Mouse (Mus musculus): ENCODE measurements around the gene Hoxa10.

Hoxa10 gene

DNA sequence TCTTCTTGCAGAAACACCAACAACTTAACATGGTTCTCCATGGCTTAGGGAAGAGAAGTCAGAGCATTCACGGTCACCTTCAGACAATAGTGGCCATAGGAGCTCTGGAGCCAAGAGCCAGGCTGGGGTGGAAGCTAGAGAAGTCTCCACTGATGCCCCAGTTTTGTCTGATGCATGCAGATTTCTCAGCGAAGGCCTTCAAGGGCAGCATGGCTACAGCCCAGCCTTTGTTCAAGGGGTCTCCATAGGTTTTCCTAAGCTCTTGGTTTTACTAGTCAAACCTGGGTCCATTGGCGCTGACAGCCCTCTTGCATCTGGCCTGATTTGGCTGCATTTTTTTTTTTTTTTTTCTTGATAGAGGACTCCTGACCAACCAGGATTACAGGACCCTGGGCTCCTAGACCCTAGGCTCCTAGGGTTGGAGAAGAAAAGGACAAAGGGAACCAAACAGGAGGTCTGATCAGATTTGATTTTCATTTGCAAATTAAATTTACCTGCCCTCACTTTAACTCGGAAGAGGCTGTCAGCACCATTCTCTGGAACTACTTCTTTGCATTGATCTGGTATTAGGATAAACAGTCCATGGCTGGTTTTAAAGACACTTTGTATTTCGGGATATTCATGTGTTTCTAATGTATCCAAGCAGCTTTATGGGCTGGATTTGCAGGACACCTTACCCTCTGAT, 23.6 kb upstream of the Hoxa10 start:
- in situ Hi-C loops (cut with MboI, MseI), result loop anchor here (5.0 to 25.0 kb wide), 4 partner anchors 43 to 653 kb away; no protein-coding TSS in a partner anchor

- in situ Hi-C loops (cut with MboI, MseI), result loop anchor here (5.0 to 25.0 kb wide), 4 partner anchors 44 to 654 kb away; no protein-coding TSS in a partner anchor
Observed at GRCm38 (mm10) chr6:52263321-52263585, 22.6 kb upstream of the Hoxa10 start.

DNA sequence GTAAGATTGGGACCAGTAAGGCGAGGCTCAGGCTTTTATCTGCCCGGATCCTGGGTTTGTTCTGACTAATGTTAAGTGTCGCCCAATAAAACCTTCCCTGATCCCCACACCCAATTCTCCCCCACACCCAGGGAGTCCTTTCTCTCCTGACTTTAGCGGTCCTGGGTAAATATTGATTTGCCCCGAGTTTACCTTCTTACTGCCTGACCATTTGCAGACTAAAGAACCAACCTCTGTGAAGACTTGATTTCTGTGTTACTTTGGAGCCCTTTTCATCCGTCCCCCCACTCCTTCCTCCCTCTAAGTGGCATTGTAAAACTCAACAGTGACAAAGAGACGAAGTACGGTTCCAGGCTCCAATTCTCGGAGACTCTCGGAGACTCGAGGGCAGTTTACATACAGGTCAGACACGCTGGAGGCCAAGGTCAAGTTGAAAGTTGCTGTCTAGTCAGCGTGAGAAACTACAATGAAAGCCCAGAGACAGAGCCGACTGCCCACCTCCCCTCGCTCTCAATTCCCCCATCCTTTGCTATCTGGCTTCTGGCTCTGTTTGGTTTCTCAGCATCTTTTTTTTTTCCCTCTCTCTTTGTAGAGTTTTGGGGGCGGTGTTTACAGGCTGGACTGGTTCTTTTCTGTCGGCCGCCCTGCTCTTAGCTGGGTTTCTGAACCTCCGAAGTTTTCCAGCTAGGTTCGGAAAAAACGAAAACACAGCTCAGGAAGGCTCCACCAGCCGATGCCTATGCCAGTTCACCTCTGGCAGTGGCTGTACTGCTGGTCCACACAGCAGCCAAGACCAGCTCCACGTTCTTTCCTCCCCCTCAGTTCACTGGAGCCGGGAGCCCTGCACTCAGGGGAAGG, 22.0 kb upstream of the Hoxa10 start:
- in situ Hi-C loops (cut with MboI, MseI), result loop anchor here (5.0 to 25.0 kb wide), 4 partner anchors 45 to 655 kb away; no protein-coding TSS in a partner anchor

- in situ Hi-C loops (cut with MboI, MseI), result loop anchor here (5.0 to 25.0 kb wide), 4 partner anchors 45 to 655 kb away; no protein-coding TSS in a partner anchor
Observed at GRCm38 (mm10) chr6:52261751-52262462, 21.3 kb upstream of the Hoxa10 start.

DNA sequence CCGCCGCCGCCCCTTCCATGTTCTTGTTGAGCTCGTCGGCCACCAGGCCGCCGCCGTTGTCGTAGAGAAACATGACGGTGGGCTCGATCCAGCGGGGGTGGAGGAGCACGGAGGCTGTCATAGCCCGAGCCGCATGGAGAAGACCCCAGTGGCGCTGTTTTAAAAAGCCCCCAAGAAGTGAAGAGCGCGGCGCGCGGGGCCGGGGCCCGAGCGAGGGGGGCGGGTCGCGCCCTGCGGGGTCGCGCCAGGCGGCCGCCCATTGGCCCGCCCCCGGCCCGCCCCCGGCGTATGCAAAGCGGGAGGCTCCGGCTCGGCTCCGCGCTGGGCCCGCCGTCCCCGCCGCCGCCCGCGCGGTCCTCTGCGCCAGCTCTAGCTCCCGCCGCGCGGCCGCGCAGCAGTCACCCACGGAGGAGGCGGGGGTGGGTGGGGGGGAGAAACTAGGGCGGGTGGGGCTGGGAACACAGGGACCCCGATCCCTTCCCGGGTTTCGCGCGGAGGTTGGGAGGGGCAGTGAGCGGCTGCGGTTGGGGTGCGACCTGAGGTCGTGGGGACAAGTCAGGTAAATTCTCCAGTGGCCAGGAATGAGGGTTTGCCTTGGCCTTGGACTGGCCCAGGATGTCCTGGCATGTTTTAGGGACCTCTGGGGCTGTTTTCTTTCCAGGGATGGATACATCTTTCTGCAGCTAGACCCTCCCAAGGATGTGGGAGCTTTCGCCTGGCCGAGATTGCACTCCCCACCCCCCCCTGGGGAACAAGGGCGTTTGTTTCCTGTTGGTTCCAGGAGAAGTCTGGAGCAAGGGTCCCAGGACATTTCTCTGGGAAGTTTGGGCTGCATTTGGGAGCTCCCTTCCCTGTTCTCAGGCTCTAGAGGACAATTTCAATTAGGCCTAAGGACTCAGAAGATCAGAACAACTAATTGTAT, 20.3 kb upstream of the Hoxa10 start, which contains the start of gene Hoxa13:
Hoxa13 (minus strand) TSS at position 227 of the 922 bp plus-strand sequence.
- in situ Hi-C loops (cut with MboI, MseI), result loop anchor here (5.0 to 25.0 kb wide), 4 partner anchors 46 to 656 kb away; no protein-coding TSS in a partner anchor

DNA sequence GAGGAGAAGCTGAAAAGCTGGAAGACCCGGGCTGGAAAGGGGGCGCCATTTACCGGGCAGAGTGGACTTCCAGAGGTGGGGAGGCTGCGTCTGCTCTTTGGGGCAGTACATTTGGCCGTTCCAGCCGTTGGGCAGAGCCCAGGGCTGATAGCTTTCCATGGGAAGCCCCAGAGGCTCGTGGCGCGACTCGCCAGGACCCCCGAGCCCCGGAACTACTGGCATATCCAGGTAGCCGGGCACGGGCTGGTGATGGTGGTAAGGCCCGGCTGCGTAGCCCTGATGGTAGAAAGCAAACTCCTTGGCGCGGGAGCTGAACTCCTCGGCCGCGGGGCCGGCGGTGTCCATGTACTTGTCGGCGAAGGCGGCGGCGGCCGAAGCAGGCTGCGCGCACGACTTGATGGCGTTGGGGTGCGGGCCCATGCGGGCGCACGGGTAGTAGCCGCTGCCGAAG, 19.2 kb upstream of the Hoxa10 start:
- in situ Hi-C loops (cut with MboI, MseI), result loop anchor here (5.0 to 25.0 kb wide), 4 partner anchors 47 to 657 kb away; no protein-coding TSS in a partner anchor

DNA sequence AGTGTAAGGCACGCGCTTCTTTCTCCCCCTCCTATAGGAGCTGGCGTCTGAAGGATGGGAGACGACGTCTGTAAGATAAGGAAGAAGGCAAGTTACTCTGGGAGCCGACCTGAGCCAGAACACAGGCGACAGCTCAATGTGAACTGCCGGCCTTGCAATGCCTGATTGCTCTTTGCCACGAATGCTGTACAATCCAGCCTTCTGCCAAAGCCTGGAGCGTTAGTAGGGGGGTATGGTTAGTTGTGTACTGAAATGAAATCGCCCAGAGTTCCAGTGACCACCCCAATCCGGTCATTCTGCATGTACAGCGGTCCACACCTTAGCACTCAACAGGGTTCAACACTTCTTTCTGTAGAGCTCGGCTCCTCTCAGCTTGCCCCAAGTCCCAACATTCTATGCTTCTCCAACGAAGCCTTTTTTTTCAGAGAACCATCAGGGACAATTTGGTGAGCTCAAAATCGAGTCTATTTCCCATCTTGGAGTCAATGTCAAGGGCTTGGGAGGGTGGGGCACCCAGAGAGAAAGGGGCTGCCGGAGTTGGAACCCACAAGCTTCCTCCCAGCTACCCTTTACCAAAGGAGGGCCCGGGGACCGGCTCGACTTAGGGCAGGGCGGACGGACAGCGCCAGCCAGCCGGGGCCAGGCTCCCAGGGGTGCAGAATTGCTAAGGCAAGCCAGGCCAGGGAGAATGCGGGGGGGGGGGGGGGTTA, 18.6 kb upstream of the Hoxa10 start:
- in situ Hi-C loops (cut with MboI, MseI), result loop anchor here (25.0 kb wide), 2 partner anchors 328 to 578 kb away; no protein-coding TSS in a partner anchor

GRCm38 (mm10) chr6:52256956-52257355, 16.3 kb upstream of the Hoxa10 start:
- in situ Hi-C loops (cut with MboI, MseI), result loop anchor here (25.0 kb wide), 2 partner anchors 330 to 580 kb away; no protein-coding TSS in a partner anchor

GRCm38 (mm10) chr6:52253511-52254500, 13.2 kb upstream of the Hoxa10 start:
- in situ Hi-C loops (cut with MboI, MseI), result loop anchor here (5.0 to 25.0 kb wide), 3 partner anchors 37 to 583 kb away; no protein-coding TSS in a partner anchor

GRCm38 (mm10) chr6:52252775-52253376, 12.2 kb upstream of the Hoxa10 start:
- in situ Hi-C loops (cut with MboI, MseI), result loop anchor here (5.0 to 25.0 kb wide), 3 partner anchors 36 to 584 kb away; no protein-coding TSS in a partner anchor

DNA sequence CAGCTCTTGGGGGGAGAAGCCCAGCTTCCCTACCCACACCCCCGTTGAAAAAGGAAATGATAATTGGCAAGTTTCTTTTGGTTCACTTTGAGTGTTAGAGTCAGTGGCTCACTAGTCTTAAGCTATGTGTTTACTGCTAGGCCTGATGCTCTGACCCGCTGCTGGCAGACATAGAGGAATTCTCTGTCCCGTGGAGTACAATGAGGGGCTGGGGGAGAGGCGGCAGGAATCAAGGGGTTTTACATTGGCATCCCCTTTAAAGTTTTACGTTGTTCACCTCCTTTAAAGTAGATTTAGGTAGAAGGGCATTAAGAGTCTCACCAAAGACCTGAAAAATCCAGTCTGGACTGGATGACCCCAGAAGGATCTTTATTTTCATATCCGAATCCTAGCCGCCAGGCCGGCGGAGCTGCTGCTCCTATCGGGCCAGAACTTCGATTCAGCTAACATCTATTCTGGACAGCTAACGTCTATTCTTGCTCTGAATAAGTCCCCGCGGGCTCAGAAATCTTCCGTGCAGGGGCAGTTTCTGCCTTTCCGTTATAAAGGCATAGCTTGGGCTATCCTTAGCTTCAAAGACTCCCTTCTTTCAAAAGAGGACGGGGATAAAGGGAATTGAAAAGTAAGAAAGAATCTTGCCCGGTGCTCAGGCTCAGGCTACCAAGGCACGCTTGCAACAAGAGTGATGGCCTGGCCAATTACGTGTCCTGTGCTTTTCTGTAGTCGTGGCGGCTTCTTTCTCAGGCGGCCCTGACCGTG, 11.5 kb upstream of the Hoxa10 start:
- in situ Hi-C loops (cut with MboI, MseI), result loop anchor here (5.0 to 25.0 kb wide), 3 partner anchors 35 to 585 kb away; no protein-coding TSS in a partner anchor

DNA sequence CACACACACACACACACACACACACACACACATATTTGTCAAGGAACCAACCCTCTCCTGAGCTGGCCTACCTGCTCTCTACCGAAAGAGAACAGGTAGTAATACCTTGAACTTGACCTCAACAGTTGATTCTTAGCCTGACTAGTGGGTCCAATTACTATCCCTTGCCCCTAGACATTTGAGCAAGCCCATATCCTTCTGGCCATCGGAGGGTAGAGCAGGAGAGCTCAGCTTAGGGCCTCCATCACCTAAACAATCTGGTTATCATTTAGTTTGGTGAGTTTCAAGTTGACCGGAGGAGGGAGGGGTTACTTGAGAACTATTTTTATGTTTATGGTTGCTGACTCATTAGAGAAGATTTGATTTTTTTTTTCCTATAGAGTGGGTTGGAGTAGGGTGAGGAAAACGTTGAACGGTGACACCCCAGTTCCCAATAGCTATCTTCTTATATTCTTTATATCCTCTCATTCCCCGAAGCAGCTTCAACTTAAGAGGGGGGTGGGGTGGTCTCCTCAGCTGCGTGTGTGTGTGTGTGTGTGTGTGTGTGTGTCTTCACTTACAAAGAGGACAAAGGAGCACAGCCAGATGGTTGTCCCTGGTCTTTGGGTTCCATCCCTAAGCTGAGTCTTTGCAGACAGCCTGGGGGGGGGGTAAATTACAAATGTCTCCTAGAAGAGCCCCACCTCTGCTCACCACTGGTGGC, 10.7 kb upstream of the Hoxa10 start:
- in situ Hi-C loops (cut with MboI, MseI), result loop anchor here (5.0 to 25.0 kb wide), 3 partner anchors 34 to 586 kb away; no protein-coding TSS in a partner anchor

DNA sequence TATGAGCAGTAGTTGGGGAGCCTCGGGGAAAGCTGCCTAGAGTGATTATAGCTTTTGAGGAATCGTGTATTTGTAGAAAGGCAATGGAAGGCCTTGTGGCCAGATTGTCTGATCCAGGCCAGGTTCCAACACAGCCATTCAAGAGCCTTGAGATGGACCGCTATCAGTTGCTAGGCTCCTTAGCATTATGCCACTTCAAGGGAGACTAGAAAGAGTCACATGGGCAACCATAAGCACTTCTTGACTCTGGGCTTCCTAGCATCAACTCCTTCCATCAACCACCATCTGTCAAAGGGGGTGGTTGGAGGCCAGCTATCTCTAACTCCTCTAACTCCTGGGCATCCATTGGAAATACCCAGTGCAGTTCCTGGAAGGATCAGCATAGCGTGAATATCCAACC, 9.2 kb upstream of the Hoxa10 start:
- in situ Hi-C loops (cut with MboI, MseI), result loop anchor here (5.0 to 25.0 kb wide), 3 partner anchors 33 to 587 kb away; no protein-coding TSS in a partner anchor

- in situ Hi-C loops (cut with MboI, MseI), result no loop called here
Observed at GRCm38 (mm10) chr6:52249415-52249738, 8.7 kb upstream of the Hoxa10 start.

DNA sequence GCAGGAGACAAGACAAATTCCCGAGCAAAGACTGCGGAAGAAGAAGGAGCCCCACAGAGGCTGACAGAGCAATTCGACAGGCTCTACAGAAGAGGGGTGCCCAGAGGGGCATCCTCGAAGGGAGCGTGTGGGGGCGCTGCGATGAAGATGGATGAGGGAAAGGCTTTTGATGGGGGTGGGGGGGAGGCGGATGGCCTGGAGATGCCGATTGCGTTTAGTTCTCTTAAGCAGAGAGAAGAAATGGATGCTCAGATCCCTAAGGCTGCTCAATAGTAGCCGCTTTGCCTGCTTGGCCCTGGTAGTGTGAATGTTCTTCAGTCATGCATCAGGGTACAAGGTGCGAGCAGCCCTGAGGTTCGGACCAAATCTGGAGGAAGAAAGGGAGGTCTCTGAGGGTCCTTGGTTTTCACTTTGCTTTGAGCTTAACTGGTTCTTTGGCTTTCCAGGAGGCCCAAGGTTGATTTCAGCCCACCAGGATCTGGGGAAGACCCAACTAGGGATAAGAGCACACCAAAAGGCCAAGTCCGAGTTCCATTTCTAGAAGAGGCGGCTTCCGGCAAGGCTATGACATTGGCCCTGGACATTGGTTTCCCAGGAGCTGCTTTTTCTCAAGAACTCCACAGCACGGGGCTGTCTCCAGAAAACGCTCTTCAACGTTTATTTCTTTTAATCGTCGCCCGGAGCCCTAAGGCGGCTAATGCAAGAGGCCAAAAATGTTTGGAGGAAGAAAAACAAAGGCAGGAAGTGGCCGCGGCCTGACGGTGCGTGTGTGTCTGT, 8.2 kb upstream of the Hoxa10 start:
- in situ Hi-C loops (cut with MboI, MseI), result no loop called here

Measured in T-helper 2 cell (primary cell).